Mouse (Mus musculus): Measurements from ENCODE around the gene Ppl.

- TF ChIP-seq CTCF (IDR thresholded peaks at IDR 0.05; ENCODE audit: borderline replicate concordance, control insufficient read depth, extremely low read depth, insufficient read depth, low read length, poor library complexity) (no peak), POLR2A (IDR thresholded peaks at IDR 0.05; ENCODE audit: control insufficient read depth, extremely low read depth, insufficient read depth, low read length, poor library complexity) (no peak)
Observed at GRCm38 (mm10) chr16:5113582-5113981, 18.6 kb downstream of the Ppl start.

Measured in thymus, adult 2 months (tissue).